Mouse (Mus musculus): Measurements from ENCODE around the gene Nrg4. TPM values are rescaled to one million over a fixed set of nuclear protein-coding genes. Genes with fewer than 3 reads are reported as not detected.

The Nrg4 gene
- polyA plus RNA-seq, 1 experiment = 184 TPM

DNA sequence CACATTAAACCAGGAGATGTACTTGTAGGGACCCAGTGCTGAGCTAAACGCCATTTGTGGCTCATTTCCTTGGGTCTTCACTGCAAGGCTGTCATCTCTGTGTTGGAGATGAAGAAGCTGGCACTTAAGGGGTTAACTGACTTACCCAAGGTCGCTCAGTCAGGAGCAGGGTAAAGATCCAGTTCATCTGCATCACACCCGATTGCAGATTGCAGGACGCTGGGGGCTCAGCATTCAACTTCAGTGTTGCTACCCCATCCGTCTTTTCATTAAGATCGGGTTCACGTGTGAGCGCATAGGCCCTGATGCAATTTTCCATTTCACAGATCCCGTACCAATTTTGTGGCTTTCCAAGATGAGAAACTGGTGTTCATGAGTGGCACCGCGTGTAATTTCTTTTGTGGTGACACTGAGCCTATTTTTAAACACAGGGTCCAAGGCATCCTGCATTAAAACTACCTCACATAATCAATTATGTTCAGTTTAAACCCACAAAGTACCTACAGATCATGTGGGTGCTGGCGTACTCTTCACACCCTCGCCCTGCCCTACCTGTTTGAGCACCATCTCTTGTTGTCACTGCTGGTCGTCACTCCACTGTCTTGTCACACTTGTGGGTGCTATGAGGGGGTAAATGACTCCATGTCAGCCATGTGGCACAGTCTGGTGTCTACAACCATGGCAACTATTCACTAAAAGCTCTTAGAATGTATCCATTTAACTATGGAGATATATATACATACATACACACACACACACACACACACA, 1.7 kb upstream of the Nrg4 start:
- Histone ChIP-seq H3K27ac (replicated peaks; ENCODE audit: low read depth, low read length) (no peak overlapping the region), H3K4me3 (ENCODE audit: insufficient read depth, low read depth, low read length) (no peak overlapping the region), H3K4me1 (ENCODE audit: control insufficient read depth, insufficient read depth, insufficient read length, low read length) (no peaks in the 10 kb centered on the region; the same call in 1 of the 2 replicates)

DNA sequence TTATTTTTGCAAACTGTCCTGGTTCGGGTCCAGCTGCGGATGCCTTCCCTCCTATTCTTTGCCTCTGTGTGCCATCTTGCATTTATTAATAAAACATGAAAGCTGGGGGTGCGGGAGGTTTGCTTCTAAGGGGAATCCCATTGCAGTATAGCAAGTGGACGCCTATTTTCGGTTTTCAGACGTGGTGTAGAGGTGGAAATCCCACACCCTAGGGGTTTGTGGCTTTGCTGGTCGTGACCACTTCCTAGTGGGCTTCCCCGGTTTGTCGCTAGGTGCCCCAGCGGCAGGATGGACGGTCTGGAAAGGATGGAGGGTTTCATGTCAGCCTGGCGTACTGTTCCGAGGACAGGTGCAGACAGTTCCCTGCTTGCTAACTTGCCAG, 581 bp upstream of the Nrg4 start:
- H3K4me1 ChIP-seq (ENCODE audit: control insufficient read depth, insufficient read depth, insufficient read length, low read length) = no peaks in the 10 kb centered on the region; the same call in 1 of the 2 replicates
- peak overlapping the region; percentile 65 for H3K4me3 ChIP-seq (ENCODE audit: insufficient read depth, low read depth, low read length)
- H3K27ac ChIP-seq (replicated peaks; ENCODE audit: low read depth, low read length) = no peak overlapping the region

DNA sequence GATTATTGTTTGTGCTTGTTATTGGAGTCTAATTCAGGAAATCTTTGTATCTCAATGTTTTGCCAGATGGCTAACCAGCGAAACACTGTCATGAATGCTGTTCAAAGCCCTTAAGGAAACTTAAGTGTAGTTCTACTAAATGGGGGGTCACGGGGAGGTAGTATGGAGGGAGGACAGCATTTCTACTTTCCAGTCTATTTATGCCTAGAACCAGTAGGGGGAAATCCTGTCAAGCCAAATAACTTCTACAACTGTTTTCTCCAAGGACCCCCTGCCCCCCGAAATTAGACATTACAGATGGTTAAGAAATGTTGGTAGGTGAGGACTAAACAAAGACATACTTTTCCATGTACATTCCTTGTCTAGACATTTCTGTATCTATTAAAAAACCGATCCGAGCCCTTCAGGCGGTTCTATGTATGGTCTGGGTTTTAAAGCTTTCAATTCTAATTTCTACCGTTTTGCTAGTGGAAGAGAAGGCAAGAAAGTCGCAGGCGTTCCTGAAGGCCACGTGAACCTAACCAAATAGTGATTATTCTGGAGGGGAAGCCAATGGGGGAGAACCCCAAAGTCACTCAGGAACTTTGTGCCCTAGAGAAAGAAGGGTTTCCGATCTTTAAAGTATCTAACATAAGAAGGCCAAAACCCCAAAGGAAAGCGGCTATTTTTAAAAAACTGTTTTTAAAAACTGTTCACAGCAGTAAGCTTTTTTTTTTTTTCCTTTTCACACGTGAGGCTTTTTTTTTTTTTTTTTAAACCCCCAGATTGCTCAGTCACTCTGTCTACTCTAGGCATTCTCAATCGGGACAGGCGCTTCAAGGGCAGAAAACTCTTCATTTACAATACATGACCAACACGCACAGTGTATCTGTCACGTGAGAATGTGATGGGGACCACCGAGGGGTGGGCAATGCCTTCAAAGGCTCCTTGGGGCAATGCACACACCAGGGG, 805 bp downstream of the Nrg4 start:
- H3K27ac ChIP-seq (replicated peaks; ENCODE audit: low read depth, low read length) = no peak overlapping the region
- H3K4me1 ChIP-seq (ENCODE audit: control insufficient read depth, insufficient read depth, insufficient read length, low read length) = no peaks in the 10 kb centered on the region; the same call in 1 of the 2 replicates
- peak overlapping the region; percentile 98 for H3K4me3 ChIP-seq (ENCODE audit: insufficient read depth, low read depth, low read length)

DNA sequence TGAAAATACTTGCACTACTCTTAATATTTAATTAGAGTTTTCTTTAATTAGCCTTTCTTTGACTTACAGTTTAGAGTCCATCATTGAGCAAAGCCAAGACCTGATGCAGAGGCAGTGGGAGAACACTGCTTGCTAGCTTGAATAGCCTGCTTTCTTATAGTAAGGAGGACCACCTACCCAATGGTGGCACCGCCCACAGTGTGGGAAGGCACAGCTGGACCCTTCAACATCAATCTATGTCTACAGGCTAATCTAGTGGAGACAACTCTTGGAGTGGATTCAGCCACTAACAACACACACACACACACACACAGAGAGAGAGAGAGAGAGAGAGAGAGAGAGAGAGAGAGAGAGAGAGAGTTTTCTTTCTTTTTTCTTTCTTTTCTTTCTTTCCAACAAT, 1.6 kb downstream of the Nrg4 start:
- H3K4me3 ChIP-seq (ENCODE audit: insufficient read depth, low read depth, low read length) = no peak overlapping the region
- no peak overlapping the region for H3K27ac ChIP-seq (replicated peaks; ENCODE audit: low read depth, low read length)
- no peaks in the 10 kb centered on the region; the same call in 1 of the 2 replicates for H3K4me1 ChIP-seq (ENCODE audit: control insufficient read depth, insufficient read depth, insufficient read length, low read length)

DNA sequence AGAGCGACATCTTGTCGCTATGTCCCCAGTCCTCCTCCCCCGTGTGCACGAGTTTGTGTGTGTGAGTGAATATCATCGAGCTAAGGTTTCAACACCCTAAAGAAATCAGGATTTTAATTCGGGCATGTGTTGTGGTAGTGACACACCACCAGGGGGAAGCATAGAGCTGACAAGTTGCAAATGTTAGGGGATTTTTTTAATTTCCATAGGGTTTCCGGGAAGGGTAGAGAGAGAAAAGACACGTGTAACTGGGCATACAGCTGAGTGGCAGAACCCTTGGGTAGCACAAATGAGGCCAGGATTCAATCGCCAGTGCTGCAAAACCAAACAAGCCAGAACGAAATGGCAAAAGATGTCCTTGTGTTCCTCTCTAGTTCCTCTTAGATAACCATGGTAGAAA, 2.1 kb downstream of the Nrg4 start:
- no peak overlapping the region for H3K4me3 ChIP-seq (ENCODE audit: insufficient read depth, low read depth, low read length)
- no peaks in the 10 kb centered on the region; the same call in 1 of the 2 replicates for H3K4me1 ChIP-seq (ENCODE audit: control insufficient read depth, insufficient read depth, insufficient read length, low read length)

DNA sequence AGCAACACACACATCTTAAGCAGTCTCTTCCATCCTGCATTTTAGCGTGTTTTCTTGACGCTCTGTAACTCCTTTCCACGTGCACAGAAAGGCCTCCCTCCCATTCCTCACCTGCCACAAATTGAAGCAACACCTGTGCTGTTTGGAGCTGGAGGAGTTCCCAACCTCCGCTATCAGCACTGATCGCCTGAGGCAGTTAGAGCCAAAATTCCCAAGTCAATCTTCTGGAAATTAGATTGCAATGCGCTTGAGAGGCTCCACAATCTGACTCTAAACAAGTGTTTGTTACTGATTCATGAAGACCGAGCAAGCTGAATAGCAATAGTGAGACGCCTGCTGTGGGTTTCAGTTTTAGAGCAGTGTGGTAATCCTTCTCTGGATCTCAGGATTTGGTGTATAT, 2.6 kb downstream of the Nrg4 start:
- no peak overlapping the region for H3K27ac ChIP-seq (replicated peaks; ENCODE audit: low read depth, low read length)
- H3K4me3 ChIP-seq (ENCODE audit: insufficient read depth, low read depth, low read length) = no peak overlapping the region
- no peaks in the 10 kb centered on the region; the same call in 1 of the 2 replicates for H3K4me1 ChIP-seq (ENCODE audit: control insufficient read depth, insufficient read depth, insufficient read length, low read length)

More for the DNA sequence above, 2.1 kb downstream of the Nrg4 start:
- H3K27ac ChIP-seq (replicated peaks; ENCODE audit: low read depth, low read length) = no peak overlapping the region

DNA sequence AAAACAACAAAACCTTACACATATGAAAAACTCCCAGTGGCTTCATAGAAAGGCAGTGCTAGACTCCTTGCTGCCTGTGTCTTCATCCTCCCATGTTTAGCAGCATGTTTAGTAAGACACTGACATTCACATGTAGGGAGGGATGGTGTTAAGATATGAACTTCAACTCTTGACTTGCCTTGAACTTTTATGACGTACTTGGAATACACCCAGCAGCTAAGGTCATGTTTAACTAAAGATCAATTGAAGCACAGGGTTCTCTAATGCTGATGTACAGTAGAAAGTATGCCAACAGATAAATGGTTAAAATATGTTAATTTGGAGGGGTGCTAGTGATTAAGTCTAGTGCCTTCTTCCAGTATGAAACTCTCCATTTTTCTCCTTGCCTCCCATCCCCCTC, 4.0 kb downstream of the Nrg4 start:
- Histone ChIP-seq H3K4me3 (ENCODE audit: insufficient read depth, low read depth, low read length) (no peak overlapping the region), H3K4me1 (ENCODE audit: control insufficient read depth, insufficient read depth, insufficient read length, low read length) (no peaks in the 10 kb centered on the region; the same call in 1 of the 2 replicates), H3K27ac (replicated peaks; ENCODE audit: low read depth, low read length) (no peak overlapping the region)

DNA sequence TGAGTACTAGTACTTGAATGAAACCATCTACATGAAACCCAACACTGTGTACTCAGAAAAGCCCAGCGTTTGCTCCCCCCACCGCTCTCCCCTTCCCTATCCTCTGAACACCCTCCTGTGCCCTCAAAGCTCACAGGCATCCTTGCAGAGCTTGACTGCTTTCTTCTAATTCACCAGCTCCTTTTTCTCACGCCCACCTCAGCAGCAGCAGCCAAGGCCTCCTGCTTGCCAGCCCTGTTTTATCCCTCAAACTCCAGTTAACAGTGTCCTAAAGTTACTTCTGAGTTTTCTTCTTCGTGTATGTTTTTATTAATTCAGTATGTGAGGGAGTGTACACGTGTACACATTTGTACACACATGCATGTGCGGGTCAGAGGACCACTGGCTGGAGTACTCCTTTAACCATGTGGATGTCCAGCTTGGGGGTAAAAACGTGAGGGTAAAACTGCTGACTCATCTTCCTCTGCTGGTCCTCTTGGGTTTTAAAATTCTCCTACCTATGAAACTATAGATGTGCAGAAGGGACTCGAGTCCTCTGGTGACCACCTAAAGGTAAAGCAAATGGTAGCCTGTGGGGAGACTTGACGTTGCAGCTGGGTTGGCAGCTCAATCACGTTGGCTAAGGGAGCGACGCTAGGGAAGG, 12.9 kb downstream of the Nrg4 start:
- H3K4me1 ChIP-seq (ENCODE audit: control insufficient read depth, insufficient read depth, insufficient read length, low read length) = peaks cover 5% of the 10 kb centered on the region; the same call in 1 of the 2 replicates
- H3K27ac ChIP-seq (replicated peaks; ENCODE audit: low read depth, low read length) = no peak overlapping the region
- H3K4me3 ChIP-seq (ENCODE audit: insufficient read depth, low read depth, low read length) = no peak overlapping the region

DNA sequence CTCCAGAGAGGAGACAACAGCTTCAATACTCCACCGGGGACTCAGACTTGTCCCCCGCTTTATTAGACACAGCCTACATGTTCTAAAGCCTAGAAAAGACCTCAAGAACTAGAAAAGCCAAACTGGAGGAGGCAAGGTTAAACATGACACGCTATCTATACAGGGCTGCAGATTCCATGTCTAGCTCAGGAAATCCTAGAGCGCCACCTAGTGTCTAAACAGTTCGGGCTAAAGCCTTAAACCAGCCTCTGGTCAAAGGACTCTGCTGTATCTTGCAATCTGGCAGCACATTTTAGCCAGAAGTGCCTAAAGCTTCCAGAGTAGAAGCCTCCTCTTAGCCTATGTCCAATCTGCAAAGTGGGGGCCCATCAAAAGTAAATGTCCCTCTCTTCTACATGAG, 15.1 kb downstream of the Nrg4 start:
- Histone ChIP-seq H3K4me3 (ENCODE audit: insufficient read depth, low read depth, low read length) (no peak overlapping the region), H3K4me1 (ENCODE audit: control insufficient read depth, insufficient read depth, insufficient read length, low read length) (peaks cover 5% of the 10 kb centered on the region; the same call in 1 of the 2 replicates), H3K27ac (replicated peaks; ENCODE audit: low read depth, low read length) (no peak overlapping the region)

DNA sequence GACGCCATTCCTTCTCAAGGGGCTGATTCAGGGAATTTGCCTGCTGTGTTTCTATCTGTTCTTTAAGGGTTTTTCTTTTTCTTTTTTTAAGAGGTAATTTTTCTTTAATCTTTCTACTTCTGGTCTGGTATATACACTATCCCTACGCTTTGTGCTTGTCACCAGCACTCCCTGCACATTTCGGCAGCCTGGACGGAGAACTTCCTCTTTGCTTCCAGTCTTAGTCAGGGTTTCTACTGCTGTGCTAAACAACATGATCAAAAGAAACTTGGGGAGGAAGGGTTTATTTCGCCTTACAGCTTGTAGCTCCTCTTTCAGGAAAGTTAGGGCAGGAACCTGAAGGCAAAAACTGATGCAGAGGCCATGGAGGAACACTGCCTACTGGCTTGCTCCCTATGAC, 18.2 kb downstream of the Nrg4 start:
- Histone ChIP-seq H3K27ac (replicated peaks; ENCODE audit: low read depth, low read length) (0 out of 2 replicates have a peak overlapping the region, but pooled peaks have one; percentile 28), H3K4me1 (ENCODE audit: control insufficient read depth, insufficient read depth, insufficient read length, low read length) (peaks cover 5% of the 10 kb centered on the region; the same call in 1 of the 2 replicates), H3K4me3 (ENCODE audit: insufficient read depth, low read depth, low read length) (no peak overlapping the region)

DNA sequence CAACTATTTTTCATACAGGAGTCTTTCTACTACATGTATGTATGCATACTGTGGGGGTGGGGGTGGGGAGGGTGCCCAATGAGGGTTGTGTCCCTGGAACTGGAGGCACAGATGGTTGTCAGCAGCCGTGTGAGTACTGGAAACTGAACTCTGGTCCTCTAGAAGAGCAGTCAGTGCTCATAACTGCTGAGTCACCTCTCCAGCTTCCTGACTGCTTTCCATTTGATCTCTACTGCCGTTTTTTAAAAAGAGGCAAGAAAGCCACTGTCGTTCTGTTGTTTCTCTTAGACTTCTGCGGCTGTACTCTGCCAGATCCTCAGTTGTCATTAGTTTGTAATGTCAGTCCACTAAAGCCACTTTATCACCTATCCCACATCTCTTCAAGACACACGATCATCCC, 19.1 kb downstream of the Nrg4 start:
- 0 out of 2 replicates have a peak overlapping the region, but pooled peaks have one; percentile 21 for H3K27ac ChIP-seq (replicated peaks; ENCODE audit: low read depth, low read length)
- no peak overlapping the region for H3K4me3 ChIP-seq (ENCODE audit: insufficient read depth, low read depth, low read length)
- H3K4me1 ChIP-seq (ENCODE audit: control insufficient read depth, insufficient read depth, insufficient read length, low read length) = peaks cover 5% of the 10 kb centered on the region; the same call in 1 of the 2 replicates

DNA sequence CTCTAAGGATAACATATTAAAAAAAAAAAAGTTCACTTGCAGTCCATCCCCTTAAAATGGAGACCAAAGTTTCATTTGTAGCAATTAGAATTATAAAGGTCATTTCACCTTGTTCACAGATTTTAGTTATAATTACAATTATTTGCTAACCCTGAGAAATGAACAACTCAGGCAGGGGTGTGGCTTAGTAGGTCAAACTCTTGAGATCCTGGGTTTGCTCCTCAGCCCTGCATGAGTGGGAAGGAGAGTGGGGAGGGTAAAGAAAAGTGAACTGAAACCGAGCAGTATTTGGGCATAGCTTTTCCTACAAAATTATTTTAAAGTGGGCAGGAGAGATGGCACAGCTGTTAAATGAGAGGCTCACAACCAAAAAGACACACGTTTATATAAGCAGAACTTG, 19.6 kb downstream of the Nrg4 start:
- no peak overlapping the region for H3K27ac ChIP-seq (replicated peaks; ENCODE audit: low read depth, low read length)

DNA sequence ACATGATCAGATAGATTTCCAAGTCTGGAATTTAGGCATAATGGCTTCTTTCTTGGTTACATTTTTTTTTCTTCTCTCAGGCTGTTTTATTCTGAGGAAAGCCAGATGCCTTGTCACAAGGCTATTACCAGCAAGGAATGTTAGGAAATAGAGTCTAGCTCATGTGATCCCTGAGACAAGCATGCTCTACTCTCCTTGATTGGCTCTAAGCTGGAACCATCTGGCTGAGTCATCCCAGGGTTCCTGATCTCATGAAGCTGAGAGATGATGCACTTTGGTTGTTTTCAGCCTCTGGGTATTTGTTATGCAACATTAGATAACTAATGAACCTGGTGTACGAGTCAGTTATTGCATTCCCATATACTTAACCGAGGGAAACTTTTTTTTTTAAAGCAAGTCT, 30.4 kb downstream of the Nrg4 start:
- Histone ChIP-seq H3K4me1 (ENCODE audit: control insufficient read depth, insufficient read depth, insufficient read length, low read length) (no peaks in the 10 kb centered on the region), H3K4me3 (ENCODE audit: insufficient read depth, low read depth, low read length) (no peak overlapping the region)

More for the DNA sequence above, 19.6 kb downstream of the Nrg4 start:
- Histone ChIP-seq H3K4me1 (ENCODE audit: control insufficient read depth, insufficient read depth, insufficient read length, low read length) (peaks cover 5% of the 10 kb centered on the region; the same call in 1 of the 2 replicates), H3K4me3 (ENCODE audit: insufficient read depth, low read depth, low read length) (no peak overlapping the region)

DNA sequence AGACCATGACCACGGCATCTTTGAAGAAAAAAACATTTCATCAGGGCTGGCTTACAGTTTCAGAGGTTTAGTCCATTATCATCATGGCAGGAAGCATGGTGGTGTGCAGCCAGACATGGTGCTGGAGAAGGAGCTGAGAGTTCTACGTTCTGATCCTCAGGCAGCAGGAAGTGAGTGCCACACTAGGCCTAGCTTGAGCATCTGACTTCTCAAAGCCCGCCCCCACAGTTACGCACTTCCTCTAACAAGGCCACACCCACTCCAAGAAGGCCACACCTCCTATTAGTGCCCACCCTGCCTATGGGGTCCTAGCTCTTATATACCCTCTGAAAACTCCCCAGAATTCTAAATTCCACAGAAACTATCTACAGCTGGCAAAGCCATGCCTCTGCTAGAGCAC, 34.7 kb downstream of the Nrg4 start:
- no peak overlapping the region for H3K27ac ChIP-seq (replicated peaks; ENCODE audit: low read depth, low read length)
- H3K4me3 ChIP-seq (ENCODE audit: insufficient read depth, low read depth, low read length) = no peak overlapping the region

More for the DNA sequence above, 30.4 kb downstream of the Nrg4 start:
- H3K27ac ChIP-seq (replicated peaks; ENCODE audit: low read depth, low read length) = no peak overlapping the region

More for the DNA sequence above, 34.7 kb downstream of the Nrg4 start:
- no peaks in the 10 kb centered on the region for H3K4me1 ChIP-seq (ENCODE audit: control insufficient read depth, insufficient read depth, insufficient read length, low read length)

Data from brown adipose tissue, adult 24 weeks (tissue).